Mouse (Mus musculus) heart, postnatal 4 days (tissue): ENCODE results near the gene C530008M17Rik. TPM values are rescaled to one million over a fixed set of nuclear protein-coding genes. Genes with fewer than 3 reads are reported as not detected.

Experiments
- DNase-seq: peaks from one replicate; pipeline ENCODE4 v3.0.0; 2021
- total RNA-seq, 2 experiments: library from RNA; stranded (reverse); gene quantifications; 2 replicates each; pipeline ENCODE4 v1.2.3; 2021

C530008M17Rik gene
- total RNA-seq, 2 experiments from 2014 or later: 7.6 to 9.5 TPM

DNA sequence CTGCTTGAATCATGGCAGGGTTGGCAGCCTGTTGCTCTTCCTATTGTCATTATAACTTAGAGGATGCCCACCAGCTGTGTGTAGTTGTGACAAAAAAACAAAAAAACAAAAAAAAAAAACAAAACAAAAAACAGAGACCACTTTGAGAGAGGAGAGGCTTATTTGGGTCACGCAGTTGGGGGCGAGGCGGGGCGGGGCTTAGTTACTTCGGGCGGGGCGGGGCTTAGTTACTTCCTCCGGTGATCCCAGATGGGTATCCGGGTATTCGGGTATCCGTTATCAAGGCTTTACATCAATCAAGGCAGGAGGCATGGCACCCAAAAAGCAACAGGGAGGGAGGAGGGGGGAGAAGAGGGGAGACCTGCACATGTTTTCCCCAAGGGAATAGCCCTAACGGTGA is 46.3 kb downstream of the C530008M17Rik start:
- DNase-seq: no peak

DNA sequence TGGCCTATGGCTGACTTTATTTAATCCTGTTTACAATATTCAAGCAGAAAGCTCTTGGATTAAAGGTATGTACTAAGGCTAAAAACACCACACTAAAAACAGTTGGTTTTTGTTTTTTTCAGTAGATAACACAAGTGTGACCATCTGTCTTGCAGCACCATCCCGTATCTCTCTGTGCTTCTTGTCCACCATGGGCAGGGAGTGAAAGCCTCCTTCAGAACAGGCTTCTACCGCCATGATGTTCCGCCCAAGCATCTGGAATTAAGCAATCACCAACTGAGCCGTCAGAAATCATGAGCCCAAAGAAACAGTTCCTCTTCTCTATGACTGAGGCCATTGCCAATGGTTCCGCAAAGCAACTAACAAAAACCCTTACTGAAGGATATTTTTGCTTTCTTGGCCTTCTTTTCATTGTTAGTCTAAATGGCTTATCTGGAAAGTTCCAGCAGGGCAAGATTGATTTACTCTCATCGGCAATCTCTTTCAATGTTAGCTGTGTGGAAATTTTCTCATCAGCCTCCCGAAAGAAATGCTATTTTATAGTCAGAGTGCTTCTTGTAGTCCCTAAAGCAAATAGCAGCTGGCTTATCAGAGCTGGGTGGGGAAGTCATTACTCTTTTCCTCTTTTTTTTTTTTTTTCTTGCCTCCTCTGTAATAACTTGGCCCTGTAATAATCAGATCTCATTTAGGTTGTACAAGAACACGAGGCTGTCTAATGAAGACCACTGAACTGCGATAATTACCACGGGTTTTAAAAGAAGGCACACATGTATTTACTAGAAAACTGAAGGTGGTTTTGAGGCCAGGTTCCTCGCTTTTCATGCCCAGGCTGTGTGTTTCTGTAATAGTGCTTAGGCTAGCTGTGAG is 49.2 kb downstream of the C530008M17Rik start:
- DNase-seq: no peak

DNA sequence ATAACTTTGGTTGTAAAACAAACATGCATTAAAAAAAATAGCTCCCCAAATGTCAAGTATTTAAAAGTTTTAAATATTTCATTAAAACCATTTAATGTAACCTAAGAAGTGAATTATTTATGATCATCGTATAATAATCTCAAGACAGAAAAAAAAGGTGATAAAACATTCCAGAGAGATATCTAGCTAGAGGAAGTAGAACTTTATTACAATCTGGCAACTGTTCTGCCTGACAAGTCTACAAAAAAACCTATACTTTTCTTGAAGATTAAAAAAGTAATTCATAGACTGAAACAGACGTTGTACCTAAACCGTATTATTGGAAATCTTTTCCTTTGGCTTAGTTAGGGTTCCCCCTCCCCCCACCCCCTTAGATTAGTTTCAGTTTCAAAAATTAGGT is 50.8 kb downstream of the C530008M17Rik start:
- DNase-seq: no peak

DNA sequence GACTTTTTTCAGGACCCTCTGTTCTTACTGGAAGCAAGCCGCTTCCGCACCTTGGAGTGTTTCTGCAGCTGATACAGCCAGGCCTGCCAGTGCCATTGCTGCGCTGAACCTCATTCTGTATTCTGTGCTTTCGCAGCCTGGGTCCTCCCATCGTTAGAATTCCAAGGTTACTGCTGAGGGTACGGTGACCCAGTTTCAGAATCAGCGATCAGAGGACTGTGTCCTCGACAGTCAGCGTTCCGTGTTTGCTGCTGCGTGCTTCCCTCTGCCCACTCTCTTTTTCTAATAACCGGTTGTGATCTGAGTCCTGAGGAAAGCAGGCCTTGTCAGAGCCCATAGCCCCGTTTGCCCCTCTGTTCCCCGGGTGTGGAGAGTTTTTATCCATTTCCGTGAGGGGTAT is 51.7 kb downstream of the C530008M17Rik start:
- DNase-seq: no peak

DNA sequence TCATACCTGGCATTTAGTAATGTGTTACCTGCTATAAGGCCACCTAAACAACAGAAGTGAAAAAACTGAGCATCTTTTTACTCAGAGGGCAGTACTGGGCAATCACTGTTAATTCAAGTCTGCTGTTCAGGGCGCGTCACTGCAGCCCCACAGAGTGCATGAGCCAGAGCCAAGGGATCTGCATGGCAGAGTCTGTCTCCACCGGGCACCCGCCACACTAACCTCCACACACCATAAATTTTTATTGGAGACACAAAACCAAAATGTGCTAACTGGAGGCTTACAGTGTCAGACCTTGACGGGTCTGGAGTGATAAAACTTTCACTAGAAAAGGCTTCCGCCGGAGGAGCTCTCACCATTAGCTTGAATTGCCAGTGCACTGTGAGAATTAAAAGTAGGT is 57.4 kb downstream of the C530008M17Rik start:
- no peak for DNase-seq

DNA sequence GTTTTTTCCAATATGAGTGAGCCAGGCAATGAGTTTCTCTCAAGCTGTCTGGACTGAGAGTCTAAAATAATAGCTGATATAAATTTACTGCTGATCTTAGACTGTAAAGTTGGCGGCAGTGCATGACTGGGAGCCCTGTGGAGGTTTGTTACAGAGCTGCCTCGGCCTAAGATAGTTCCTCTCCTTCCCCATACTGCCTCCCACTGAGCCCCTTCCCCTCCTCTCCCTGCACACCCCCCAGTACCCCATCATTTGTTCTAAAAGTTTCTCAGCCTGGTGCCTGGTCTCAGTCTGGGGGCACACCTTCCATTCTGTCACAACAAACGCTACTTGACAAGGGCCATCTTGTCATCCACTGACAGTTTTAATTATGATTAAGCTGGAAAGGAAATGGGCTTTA is 63.6 kb downstream of the C530008M17Rik start:
- DNase-seq: no peak

DNA sequence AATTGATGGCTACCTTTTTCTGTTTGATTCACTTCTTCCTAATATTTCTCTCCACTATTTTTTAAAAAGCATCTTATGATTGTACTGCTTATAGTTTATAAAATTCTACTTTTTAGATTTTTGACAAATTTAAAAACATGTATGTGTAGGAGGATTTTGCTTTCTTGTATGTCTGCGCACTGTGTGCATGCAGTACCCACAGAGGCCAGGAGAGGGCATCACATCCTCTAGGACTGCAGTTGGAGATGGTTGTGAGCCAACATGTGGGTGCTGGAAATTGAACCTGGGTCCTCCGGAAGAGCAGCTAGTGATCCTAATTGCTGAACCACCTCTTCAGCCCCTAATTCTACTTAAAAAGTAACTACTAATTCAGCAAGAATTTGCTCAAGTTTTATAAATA is 68.6 kb downstream of the C530008M17Rik start:
- DNase-seq: no peak

DNA sequence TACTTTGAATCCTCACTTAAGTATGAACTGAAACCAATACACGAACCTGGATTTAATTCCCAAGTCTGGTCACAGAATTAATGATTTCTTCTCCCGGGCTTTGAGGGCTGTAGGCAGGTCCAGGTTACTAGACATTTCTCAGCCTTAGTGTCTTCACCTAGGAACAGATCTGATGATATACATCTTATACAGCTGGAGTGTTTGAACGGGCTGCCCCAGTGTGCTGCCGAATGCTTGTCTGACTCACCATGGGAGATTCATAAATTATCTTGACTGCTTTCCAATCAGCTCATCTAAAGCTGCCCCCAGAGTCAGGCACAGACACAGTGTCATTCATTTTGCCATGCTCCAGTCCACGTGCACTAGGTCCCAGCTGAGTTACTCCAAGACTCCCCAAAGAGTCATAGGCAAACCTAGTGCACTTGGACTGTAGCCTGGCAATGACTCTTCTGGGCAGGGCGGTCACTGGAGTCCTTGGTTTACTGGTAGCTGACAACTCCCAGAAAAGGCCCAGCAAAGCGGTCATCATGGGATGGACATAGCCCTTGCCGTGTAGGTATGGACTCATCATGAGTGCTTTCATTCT is 70.3 kb downstream of the C530008M17Rik start:
- DNase-seq: no peak

DNA sequence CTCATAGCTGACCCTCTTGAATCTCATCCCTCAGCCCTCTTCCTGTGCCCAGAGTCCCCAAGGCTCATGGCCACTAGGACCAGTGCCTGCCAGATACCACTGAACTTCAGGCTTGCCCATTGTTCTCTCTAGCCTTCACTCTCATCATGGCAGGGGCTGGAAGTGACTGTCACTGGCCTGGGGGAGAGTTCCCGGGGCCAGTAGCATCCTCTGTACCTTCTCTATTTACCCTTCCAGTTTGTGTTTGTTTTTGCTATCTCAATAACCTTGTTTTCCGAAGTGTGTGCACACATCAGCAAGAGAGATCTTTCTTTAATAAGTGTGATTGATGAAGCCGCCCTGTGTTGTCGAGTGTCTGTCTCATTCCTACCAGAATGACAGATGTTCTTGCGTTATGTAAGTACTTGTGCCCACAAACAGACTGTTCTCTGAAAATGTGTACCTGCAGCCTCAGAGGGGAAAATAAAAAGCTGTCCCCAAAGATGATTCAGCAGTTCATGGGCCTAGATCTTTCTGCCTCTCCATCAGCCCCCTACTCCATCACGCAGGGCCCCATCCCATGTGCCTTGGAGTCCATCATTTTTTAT is 76.8 kb downstream of the C530008M17Rik start:
- no peak for DNase-seq

DNA sequence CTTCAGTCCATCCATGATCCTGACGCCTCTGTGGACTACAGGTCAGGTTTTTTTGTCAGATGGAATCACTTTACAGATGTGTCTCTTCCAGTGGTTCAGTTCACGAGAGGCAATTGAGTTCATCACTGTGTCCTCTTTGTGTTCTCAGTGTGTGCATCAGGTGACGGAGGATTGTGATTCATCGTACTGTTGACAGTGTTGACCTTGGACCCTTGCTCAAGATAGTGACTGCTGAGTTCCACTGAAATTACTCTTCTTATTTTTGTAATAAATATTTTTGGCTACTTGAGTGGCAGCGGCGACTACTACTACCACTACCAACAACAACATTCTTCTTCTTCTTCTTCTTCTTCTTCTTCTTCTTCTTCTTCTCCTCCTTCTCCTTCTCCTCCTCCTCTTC is 85.2 kb downstream of the C530008M17Rik start:
- no peak for DNase-seq

DNA sequence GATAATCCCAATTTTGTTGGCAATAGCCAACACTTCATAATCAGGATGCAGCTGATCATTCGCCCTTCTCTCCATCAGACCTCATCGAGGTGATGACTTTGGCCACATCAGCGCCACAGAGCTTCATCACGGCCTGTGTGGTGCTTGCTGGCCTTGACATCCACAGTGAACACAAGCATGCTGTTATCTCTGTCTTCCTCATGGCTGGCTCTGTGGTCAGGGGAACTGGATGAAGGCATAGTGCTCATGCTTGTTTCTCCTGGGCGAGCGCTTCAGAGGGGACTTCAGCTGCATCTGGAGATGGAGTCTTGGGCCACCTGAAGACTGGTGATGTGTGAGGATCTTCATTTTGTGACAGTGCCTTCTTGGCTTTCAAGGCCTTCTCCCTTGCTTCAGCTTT is 85.8 kb downstream of the C530008M17Rik start:
- DNase-seq: no peak

DNA sequence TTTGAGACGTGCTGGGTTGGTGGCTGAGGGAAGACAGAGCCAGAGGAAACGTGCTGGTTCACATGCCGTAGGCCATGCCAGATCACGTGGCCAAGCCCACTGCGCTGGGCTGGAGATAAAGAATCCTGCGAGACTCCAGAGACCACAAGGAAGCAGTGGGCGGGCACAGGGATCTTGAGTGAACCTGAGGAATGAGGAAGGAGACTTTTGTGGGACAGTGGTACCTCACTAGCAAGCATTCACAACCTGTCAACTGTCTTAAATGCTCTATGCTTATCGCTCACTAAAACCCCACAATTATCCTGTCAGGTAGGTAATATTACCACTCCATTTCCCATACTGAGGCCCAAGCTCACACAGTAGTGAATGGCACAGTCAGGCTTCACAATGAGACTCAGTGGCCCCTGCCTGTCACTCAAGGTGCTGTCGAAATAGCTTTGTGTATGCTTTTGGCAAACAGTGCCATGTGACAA is 88.5 kb downstream of the C530008M17Rik start:
- no peak for DNase-seq

DNA sequence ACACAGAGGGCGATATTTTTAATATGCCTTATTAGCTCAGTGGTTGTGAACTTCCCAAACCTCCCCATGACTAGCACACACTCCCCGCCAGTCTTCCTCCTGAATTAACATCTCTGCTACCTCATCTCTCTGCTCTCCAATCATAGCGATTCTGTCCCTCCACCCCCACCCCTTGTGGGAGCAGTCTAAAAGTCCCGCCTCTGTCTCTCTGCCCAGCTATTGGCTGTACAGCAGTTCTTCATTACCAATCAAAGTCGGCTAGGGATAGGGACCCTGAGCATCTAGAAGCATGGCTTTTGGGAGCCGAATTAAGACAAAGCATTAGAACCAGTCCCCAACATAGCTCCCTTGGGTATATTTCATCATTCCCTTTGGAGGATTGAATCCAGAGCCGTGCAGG is 91.5 kb downstream of the C530008M17Rik start:
- DNase-seq: no peak

DNA sequence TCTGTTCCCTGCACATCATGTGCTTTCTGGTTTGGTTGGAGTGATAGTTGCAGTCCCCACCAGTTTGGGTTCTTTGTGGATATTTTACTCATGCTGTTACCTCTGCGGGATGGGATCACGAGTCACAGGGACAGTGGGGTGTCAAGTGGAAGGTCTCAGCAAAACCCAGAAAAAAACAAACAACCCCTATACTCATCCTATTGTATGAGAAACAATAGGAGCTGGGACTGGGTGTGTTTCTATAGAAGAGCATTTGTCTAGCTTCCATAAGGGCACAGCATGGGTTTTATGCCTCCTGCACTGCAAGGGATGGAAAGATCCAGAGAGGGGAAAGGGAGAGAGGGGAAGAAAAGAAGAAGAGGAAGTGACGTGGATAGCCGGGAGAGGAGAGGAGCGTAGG is 96.0 kb downstream of the C530008M17Rik start:
- DNase-seq: no peak

DNA sequence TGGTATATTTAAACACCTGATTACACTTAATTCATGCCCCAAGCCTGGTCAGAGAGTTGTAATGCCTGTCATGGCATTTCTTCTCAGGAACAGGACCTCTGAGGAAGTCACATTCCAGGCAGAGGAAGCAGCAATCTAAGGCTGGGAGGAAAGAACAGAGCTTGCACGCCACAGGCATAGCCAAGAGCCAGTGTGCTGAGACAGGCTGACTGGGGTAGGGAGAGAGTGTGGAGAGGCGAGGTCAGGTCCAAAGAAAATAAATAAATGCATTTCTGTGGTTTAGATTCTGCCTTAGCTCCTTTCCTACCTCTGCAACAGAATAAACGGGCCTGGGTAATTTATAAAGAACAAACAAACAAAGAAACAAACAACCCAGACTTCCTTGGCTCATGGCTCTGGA is 104.0 kb downstream of the C530008M17Rik start:
- DNase-seq: no peak

DNA sequence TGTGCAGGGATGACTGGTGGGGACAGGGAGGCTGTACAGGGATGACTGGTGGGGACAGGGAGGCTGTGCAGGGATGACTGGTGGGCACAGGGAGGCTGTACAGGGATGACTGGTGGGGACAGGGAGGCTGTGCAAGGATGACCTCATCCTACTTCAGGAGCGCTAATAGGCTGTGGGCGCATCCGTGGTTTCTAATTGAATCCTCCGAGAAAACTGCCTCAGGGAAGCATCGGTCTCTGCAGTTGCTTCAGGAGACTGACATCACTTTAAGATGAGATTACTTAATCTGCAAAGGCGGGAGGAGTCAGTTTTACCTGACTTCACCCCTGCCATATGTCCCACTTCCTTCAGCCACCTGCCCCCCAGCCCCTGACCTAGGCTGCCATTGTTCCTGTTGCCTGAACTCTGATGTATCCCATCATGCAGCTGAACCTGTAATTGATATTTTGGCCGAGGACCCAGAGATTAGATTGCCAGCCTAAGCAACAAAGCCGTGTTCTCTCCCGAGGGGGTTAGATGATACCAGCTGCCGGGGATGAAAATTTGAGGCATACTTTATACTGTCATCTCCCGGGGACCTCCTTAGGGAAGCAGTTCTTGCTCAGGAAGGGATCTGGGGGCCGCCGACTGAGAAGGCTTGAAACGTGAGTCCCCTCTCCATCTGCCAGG is 105.9 kb downstream of the C530008M17Rik start:
- DNase-seq: no peak

DNA sequence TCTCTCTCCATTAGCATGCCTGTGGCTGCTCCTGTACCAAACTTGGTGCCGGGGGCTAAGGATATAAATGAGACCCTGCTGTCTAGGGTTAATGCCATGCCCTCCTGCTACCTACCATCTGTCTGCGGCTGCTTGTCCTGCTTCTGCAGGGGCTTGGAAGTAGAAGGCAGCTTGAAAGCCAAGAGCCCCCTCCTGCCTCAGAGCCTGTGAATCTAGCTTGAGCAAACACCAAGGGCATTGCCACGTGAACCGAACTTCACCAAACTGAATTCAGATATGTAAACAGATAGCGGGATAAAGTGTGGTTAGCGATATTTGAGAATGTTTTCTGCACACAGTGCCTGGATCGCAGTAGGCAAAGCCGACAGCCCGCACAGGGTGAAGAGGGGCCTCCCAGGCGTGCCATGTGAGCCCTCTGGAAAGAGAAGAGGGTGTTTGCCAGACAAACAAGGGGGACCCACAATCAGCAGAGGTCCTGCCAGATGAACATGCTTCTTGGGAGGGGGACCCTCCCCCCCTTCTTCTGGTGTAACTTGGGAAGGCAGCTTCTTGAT is 106.9 kb downstream of the C530008M17Rik start:
- DNase-seq: no peak

DNA sequence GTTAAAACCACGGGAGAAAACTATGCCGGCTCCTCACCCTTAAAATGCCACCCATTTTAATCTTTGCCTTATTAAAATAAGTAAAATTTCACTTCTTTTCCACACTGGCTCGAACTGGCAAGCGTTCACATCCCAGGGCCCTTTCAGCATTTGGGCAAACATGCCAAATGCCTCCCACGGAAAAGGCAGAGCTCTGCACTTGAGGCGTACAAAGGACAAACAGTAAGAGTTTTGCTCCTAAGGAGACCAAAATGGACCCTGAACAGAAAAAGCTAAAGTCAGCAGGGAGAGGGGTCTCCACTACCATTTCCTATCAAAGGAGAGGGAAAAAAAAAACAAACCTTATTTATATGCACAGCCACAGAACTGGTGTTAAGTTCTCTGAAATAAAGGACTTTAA is 107.4 kb downstream of the C530008M17Rik start:
- no peak for DNase-seq

DNA sequence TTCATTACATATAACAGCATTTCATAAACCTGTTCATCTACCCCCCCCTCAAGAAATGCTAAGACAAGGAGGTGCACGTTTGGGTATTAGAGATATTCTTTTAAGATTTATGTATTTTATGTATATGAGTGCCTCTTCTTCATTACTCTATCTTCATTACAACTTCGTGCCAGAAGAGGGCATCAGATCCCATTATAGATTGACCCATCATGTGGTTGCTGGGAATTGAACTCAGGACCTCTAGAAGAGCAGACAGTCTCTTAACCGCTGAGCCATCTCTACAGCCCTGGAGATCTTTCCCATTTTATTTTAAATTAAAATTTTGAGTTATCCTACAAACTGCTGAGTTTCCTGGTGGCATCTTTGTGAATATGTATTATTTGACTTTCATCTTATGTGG is 112.7 kb downstream of the C530008M17Rik start:
- no peak for DNase-seq

DNA sequence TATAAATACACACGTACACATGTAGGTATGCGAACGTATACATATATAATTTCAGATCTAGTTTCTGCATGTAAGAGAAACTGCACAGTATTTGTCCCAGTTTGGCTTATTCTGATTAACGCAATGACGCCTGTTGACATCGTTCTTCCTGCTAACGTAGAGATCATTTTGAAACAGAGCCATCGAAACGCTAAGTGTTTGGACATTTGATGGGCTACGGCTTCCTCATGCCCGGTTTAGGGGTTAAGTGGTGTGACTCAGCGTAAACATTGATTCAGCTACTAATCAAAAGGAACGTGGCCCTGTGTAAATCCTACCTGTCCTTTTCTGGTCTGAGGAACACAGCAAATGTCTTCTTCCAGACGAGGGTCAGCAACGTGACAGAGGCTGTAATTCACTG is 113.3 kb downstream of the C530008M17Rik start:
- DNase-seq: no peak

DNA sequence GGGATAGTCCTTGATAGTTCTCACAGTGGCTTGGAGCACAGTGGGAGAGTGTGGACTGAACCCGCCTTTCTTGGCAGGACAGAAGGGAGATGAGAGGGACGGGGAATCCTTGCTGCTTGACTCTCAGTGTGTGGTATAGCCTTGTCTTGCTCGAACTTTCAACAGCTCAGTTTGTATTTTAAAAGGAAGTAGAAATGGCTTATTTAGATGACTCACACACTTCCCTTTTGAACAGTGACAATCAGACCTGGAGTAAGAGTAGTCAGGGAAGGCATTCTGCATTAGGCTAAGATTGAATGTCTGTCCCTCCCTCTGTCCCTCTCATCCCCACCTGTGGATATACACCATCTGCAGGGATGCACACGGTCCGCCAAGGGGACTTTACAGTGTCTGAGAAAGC is 115.1 kb downstream of the C530008M17Rik start:
- DNase-seq: no peak

DNA sequence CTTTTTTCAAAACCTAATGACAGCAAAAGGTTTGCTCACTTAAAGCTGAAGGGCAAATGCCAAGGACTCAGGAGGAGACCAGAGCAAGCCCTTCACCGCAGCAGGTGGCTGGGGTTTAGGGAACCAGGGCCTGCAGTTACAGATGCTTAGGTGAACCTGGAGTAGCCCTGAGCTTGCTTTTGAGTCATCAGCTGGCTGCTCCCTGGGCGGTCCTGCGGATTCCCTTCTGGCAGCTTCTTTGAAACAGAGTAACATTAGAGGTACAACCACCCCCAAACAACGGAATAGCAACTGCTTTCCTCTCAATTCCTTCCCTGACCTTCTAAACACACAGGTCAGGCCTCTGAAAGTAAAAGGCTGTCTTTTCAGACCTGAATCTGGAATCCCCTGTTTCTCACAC is 116.5 kb downstream of the C530008M17Rik start:
- DNase-seq: no peak
